Mouse (Mus musculus) cerebellum, adult 18-20 months (tissue): ENCODE results near the gene Muc1.
"Not testable (repeated sequence)": the region's sequence is repeated elsewhere in the genome, so short reads cannot be mapped to it uniquely, and the experiment has no call there.

Source experiments
- DNase-seq, 2 experiments: peaks; one replicate each; pipeline ENCODE4 v3.0.0; 2021

Muc1 gene

DNA sequence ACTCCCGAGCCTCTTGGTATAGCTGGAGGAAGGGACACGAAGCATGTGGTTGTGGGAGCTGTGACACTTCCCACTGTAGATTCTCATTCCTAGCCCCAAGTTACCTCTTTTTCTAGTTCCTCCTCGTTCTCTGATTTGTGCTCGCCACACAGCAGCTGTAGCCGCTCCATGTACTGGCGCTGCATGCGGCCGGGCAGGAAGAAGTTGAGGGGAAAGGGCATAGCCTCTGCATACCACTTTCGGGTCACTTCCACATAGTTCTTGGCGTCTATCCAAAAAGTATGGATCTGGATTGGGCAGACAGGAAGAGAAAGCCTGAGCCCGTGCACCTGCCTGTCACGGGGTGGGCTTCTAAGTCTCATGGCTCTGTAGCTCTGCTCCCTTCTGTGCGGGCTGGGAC is 18.7 kb upstream of the Muc1 start:
- peak in 1 of 2 experiments; percentile 2 for DNase-seq

DNA sequence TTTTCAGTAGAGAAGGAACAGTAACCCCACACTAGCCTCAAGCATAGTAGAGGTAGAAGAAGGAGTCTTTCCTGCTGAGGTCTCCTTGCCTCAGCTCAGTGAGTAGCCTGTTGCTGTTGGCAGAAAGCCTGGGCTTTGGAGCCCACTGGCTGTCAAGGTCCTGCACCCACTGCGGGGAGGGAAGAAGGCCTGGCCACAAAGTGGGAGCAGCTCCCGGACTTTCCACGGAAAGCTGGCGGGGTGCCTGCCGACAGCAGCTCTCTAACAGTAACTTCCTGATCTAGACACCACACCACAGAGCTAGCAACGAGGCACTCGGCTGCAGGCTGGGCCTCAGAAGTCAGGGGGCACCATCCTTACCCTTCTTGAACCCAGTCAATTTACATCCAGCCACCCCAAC is 18.1 kb upstream of the Muc1 start:
- DNase-seq, result peak in 1 of 2 experiments; percentile 12

DNA sequence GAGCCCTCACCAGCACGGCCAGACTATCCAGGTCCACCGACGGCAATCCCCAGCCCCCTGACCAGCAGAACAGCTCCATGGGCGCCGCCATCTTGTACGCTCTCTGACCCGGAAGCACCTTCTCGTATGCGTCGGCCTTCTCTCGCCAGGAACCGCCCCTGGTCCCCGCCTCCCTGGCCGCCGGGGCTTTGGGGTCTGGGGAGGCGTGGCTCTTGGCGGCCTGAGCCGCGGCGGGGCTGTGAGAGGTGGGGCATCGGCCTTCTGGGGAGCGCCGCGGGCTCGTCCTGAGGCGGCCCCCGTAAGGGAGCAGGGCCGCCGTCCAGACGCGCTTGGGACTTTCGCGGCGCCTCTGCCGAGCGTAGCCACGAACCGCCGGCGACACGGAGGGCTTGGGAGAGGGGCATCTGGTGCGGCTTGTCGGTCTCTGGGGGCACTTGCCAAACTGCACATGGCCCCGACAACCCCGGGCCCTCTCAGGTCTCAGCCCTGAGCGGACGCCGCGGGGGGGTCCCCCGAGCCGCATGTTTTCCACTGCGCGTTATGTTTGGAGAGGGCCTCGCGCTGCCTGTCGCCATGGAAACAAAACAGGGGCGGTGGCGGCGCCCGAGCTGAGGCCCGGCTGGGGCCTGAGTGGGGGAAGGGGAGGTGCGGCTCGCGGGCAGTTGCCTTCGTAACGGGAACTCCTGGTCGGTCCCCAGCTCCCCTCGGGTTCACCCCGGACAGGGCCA is 14.9 kb upstream of the Muc1 start:
- DNase-seq, result peak; percentile 91 to 94

DNA sequence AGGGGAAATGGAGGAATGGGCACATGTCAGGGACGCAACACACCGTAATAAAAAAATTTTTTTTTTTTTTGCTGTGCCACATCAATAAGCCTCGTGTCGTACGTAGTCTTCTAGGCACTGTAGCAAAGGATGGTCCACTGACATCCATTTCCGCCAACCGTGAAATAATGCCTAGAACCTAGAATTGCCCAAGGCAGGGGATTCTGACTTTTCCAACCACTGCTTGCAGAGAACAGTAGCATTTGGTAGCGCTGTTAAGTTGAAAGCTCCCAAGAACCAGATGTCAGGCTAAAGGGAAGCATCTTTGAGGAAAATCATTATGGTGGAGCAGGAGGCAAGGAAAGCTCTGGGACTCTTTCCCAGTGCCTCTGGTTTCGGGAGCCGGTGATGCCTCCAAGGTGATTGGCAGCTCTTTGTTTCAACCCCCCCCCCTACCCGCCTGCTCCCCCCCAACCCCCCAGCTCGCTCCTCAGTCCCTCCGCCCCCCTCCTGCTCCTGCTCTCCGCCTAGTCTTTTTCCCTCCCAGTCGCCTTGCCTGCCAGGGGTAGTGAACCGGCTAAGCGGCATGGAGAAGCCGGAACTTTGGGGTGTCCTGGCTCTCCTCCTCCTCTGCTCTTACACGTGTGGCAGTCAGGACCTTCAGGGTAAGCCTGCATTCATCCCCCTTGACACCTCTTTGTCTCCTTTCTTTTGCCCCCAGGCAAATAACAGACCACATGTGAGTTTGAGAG is 14.0 kb upstream of the Muc1 start, which contains the start of gene Thbs3:
Gene Thbs3 (plus strand): TSS at position 500 of the 731 bp plus-strand sequence.
- DNase-seq, result no peak

DNA sequence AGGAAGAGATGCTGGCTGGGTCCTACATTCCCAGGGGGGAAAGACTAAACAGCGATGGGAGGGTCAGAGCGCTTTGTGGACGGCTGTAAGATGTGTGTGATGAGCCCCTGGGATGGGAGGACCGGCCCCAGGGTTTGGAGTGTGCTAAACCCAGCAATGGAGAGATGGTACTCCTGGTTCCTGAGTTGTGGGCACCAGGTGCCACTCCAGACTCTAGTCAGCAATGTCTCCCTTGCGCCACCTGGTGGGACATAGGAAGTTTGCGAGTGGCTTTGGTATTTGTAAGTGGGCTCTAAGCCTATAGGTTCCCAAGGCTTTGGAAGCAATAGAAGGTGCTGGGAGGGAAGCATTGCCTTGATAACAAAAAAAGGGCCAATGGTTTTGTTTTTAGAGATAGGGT is 13.0 kb upstream of the Muc1 start:
- peak; percentile 89 to 90 for DNase-seq

DNA sequence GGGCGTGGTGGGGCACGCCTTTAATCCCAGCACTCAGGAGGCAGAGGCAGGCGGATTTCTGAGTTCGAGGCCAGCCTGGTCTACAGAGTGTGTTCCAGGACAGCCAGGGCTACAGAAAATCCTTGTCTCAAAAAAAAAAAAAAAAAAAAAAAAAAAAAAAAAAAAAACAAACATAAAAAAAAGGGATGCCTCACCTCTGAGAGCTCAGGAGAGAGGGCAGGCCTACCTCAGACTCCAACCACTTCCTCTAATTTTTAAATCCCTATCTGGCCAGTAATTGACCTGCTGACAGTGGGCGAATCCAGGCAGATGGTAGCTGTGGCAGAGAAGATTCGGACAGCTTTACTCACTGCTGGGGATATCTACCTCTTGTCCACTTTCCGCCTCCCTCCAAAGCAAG is 12.4 kb upstream of the Muc1 start:
- DNase-seq, result not testable (repeated sequence)

DNA sequence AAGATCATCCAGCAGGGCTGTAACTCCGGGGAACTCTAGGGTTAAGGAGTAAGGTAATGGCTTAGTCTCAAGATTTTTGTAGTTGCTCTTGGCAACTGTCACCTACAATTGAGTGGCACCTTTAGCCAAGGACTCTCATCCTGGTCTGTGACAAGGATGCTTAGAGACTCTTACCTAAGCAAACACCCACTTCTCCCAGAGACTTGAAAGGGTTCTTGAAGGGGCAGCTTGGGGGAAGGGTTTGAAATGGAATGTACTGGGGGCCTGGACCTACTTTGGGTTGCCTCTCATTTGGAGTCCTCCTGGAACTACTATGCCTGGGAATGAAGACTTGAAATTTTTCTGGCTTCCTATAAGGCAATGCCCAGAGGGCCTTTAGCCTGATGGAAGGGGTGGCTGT is 10.6 kb upstream of the Muc1 start:
- no peak for DNase-seq

DNA sequence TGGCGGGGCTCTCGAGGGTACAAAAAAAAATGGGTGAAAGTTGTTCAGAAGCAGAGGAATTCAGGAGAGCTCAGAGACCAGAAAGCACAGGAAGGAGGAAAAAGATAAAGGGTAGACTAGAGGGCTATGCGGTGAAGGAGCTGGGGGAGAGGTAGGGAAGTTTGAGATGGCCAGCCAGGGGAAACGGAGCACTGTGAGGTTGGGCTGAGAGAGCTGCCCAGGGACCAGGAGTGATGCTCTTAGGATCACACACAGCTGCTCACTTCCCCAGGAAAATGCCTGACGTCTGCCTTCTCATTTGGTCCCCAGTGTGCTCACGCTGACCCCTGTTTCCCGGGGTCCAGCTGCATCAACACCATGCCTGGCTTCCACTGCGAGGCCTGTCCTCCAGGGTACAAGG is 9.3 kb upstream of the Muc1 start:
- no peak for DNase-seq

DNA sequence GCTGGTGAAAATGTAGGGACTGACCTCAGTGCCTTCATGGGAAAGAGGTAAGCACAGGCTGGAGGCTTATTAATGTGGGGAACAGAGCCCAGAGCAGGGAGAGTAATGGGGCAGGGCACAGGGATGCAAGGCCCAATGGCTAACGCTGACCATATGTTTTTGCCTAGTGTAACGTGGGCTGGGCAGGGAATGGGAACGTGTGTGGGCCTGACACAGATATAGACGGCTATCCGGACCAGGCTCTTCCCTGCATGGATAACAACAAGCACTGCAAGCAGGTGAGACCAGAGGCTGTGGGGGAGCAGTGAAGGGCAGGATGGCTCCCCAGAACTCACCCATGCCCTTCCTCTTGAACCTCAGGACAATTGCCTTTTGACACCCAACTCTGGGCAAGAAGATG is 7.7 kb upstream of the Muc1 start:
- no peak for DNase-seq

DNA sequence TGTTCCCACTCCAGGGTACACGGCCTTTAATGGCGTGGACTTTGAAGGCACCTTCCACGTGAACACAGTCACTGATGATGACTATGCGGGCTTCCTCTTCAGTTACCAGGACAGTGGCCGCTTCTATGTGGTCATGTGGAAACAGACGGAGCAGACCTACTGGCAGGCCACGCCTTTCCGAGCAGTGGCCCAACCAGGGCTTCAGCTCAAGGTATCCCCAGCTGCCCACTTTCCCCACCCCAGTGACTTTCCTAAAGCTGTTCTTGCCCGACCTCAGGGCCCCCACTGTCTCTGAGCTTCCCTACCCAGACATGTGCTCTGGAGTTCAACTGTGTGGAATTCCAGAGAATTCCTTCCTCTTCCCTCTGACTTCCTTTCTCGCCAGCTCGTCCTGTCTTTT is 4.1 kb upstream of the Muc1 start:
- DNase-seq, result no peak

DNA sequence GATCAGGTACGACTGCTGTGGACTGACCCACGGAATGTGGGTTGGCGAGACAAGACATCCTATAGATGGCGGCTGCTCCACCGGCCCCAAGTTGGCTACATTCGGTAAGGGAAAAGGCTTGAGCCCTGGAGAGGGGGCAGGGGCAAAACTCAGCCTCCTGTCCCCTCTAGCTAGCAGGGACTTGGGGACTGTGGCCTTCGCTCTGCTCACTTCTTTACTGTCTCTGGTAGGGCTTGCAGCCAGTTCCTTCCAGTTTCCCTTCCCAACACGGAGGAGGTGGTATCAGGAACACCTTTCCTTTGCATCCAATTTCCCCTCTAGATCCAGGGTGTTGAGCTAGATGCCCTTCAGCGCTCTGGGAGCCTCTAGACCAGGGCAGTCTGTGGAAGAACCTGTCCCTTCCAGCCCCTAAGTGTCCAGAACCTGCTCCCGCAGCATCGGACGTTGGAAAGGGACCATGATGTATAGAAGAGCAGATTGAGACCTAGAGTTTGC is 3.5 kb upstream of the Muc1 start:
- DNase-seq, result no peak

DNA sequence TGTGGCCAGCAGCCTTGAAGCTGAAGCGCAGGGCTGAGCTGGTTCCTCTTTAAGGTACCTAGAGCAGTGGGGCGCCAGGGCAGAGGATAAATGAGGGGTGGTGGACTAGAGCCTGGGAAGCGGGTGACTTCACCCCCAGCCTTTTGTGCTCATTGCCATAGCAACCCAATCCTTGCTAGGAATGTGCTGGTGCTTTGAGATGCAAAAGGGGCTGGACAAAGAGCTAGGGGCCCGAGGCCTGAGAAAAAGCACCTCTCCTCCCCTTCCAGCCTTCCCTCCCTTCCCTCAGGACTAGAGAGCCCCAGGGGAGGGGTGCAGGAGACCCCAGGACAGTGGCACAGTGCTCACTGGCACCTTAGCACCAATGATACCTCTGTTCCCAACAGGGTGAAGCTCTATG is 2.9 kb upstream of the Muc1 start:
- no peak for DNase-seq

DNA sequence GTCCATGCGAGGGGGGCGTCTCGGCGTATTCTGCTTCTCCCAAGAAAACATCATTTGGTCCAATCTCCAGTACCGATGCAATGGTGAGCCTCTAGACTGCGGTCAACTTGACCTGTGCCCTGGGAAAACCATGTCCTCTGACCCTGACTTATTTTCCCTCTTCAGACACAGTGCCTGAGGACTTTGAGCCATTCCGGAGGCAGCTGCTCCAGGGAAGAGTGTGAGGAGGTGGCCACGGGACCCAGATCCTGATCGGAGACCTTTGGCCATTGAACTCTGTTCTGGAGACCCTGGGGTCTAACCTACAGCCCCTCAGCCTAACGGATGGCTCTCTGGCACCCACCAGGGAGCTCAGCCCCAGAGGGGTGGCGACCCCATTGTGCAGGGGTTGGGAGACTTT is 2.5 kb upstream of the Muc1 start:
- DNase-seq, result no peak

DNA sequence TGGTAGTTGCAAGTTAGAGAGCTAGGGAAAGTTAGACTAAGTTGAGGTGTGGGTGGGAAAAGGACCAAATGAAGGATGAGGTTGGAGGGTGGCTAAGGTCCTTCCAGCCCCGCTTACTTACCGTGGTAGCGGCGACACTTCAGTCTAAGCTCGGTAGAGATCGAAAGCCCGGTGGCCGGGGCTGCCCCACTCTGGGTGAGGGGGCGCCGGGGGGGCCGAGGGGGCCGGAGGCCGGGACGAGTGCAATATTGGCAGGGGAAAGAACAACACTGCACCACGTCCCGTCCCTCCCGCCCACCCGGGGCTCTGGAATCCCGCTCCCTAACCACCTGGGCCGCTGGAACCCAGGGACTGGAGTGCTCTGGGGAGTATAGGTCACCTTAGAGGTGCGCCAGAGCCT is 2.0 kb upstream of the Muc1 start, which contains the start of gene Mtx1:
Gene Mtx1 (minus strand): TSS at position 189 of the 400 bp plus-strand sequence.
- no peak for DNase-seq

DNA sequence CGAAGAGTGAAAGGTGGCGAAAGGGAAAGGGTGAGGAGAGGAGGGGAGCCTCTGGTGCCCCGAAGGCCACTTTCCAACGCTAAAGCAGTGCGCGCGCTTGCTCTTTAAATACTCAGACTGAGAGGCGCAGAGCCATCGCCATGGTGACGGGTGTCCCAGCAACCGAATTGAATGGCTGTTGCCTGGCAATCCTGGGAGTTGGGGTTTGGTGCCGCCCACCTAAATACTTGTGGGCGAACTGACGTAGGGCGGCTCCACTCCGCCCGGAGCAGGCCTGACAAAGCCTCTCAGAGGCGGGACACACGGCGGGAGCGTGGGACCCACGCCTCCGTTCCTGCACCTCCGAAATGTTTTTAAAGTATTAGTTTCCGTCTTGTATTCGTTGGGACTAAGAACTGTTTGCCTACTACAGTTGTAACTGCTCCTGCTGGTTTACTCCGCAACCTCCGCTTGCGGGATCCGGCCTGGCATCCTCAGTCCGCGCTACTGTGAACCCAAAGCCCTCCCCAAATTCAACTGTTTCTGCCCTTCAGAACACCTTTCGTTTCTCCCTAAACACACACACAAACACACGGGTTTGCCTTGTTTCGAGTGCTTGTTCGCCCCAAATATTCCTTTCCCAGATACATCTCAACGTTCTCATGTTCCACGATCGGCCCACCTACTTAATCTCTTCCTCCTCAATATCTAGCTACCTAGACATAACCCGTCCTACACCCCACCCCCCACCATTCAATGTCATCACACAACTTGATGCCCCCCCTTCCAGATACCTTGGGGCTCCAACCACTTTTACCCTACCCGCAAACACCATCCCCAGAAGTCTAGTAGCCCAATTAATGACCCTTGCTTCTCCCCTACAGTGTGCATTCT is 1.3 kb upstream of the Muc1 start:
- peak; percentile 39 to 48 for DNase-seq

DNA sequence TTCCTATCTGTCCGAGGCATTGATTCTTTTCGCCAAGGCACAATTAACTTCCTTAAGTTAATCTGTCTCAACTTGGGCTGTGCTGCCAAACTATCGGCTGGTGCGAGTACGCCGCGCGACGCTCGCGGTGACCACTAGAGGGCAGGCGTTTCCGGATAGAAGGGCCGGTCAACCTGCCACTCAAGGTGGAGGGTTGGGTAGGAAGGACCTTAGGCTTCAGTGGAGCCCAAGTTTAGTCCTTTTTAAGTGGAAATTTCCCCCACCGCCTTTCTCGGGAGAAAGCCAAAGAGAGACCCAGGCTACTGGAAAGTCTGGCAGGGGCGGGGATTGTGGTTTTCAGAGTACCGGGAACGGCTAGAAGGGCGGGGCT is 692 bp upstream of the Muc1 start:
- peak; percentile 86 to 89 for DNase-seq

DNA sequence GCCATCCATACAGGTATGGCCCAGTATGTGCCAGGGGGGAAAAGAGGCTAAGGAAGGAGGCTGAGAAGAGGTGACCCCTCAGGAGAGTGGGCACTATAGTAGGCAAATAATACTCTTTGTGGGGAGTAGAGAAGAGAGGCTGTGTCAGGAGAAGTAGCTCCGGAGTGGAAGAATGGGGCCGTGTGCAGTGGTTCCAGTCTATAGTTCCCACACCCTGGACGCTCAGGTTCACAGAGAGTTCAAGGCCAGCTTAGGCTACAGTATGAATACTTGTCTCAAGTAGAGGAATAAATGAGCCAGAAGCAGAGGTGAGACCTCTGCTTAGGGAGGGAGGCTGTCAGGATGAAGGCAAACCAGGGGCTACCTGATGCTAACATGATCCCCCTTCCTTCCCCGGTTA is 419 bp downstream of the Muc1 start:
- DNase-seq, result no peak

DNA sequence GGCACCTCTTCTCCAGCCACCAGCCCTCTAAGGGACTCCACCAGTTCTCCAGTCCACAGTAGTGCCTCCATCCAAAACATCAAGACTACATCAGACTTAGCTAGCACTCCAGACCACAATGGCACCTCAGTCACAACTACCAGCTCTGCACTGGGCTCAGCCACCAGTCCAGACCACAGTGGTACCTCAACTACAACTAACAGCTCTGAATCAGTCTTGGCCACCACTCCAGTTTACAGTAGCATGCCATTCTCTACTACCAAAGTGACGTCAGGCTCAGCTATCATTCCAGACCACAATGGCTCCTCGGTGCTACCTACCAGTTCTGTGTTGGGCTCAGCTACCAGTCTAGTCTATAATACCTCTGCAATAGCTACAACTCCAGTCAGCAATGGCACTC is 1.7 kb downstream of the Muc1 start:
- DNase-seq, result no peak

DNA sequence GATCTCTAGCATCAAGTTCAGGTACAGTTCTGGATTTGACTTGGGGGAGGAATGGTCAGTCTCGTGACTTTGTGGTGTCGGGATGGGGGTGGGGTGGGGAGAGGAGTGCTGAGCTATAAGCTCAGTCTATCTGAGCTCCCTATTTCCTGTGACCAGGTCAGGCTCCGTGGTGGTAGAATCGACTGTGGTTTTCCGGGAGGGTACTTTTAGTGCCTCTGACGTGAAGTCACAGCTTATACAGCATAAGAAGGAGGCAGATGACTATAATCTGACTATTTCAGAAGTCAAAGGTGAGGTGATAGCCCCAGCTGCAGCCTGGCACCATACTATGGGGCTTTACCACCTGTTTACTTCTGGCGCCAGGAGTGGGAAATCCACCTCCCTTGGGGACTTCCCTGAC is 2.5 kb downstream of the Muc1 start:
- DNase-seq, result no peak

DNA sequence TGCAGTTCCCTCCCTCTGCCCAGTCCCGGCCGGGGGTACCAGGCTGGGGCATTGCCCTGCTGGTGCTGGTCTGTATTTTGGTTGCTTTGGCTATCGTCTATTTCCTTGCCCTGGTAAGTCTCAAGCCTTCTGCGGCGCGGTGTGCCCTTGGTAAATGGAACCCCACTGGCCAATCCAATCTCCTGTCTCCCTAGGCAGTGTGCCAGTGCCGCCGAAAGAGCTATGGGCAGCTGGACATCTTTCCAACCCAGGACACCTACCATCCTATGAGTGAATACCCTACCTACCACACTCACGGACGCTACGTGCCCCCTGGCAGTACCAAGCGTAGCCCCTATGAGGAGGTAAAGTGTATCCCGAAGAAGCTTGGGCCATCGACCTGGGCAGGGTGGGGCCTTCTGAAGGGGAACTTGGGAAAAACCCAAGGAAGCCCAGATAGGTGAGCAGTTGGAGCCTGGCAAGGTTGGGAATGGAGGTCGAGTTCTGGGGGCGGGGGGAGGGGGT is 3.0 kb downstream of the Muc1 start:
- no peak for DNase-seq

DNA sequence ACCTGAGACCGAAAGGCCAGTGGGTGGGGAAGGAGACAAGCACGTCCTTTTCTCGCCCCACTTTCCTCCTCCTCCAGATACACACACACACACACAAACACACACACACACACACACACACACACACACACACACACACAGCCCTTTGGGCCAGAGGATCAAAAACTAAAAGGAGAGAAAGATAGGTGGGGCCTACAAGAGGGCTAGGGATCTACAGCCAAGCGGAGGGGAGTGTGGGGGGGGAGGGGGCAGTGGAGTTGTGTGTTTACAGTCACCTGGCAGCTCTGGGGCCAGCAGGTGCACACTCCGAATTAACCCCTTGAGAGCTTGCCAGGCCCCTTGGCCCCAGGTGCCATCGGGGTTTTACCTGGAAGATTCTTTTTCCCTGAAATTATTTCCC is 3.8 kb downstream of the Muc1 start:
- no peak for DNase-seq

DNA sequence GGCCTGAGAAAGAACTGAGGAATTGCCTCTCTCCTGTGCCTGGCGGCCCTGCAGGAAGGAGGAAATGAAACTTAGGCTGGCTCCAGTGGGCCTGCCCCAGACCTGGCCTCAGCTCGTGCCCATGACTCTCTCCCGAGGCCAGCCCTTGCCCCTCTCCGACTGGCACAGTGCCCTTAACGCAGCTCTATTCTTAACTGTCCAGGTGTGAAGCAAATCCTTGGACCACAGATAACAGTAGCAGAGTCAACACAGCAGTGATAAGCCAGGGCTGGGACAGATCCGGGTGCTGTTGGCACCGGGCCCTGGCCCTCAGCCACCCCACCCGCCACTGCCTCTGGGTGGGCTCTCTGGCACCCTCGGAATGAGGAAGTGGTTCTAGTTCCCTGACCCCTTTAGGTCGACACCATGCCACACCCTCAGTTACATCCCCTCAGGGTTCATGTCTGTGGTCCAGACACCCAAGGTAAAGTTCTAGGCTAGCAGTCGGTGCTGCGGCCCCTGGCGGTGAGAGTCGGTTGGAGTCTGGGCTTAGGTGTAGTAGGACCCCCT is 4.8 kb downstream of the Muc1 start:
- no peak for DNase-seq

DNA sequence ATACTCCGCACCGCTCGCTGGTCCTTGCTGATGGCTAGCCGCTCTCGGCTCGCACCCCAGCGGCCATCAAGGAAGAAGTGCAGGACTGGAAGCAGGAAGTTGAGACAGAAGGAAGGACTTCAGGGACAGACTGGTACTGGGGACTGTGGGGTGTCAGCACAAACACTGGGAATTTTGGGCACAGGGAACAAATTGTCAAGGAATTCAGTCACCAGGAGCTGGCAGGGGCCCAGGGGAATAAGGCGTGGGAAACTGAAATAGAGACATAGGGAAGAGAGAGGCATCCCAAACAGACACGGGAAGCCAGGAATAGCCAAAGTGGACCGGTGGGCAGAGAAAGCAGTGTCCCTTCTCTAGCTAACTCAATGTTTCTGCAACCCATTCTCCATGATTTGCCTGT is 7.7 kb downstream of the Muc1 start:
- no peak for DNase-seq
